Mouse (Mus musculus): Measurements from ENCODE around the gene Mpg.
"Not testable (repeated sequence)": the region's sequence is repeated elsewhere in the genome, so short reads cannot be mapped to it uniquely, and the experiment has no call there.

The Mpg gene

DNA sequence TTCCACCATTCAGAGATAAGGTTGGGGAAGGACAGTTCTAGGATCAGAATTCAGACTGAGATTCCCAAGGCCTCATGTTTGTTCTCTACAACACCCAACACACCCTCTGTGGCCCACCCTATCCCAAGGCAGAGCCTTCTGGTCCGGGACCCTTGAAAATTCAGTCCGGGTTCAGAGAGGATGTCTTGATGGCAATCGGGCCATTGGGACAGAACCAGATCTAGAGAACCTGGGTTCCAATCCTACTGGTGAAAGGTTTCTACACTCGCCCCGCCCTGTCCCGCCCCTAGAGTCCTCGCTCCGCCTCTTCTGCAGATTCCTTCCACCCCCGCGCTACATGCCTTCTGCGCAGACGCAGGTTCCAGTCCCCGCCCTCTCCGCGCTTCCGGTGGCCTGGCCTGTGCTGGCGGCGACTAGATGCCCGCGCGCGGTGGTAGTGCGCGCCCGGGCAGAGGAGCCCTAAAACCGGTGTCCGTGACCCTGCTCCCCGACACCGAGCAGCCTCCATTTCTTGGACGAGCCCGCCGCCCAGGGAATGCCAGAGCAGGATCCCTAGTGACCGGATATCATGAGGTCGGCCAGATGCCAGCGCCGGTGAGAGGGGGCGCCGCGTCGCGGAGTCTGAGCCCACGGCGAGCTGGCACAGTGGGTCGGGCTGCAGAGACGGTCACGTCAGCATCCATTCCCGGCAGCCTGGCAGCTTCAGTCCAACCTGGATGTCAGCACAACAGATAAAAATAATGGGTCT, at the start of gene Mpg:
Gene Mpg, plus strand, starts transcription at position 382 of the 748 bp plus-strand sequence.
- DNase-seq = peak; percentile 90 to 91

DNA sequence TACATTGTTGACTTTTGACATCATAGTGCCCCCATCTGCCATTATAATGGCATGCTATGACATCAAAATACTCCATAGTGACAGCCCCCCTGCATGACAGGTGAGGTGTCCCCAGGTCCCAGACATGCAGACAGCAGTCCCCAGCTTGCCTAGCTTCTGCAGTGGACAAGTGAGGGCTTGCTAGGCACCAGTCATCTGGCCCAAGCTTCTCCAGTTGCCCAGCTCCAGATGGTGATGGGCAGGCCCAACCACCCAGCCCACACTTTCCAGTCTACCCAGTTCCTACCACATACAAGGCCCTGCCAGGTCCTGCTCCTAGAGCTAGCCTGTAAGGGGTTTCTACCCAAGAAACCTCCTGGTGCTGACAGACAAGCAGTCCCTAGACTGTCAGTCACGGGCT, 47.8 kb upstream of the Mpg start:
- DNase-seq = no peak

DNA sequence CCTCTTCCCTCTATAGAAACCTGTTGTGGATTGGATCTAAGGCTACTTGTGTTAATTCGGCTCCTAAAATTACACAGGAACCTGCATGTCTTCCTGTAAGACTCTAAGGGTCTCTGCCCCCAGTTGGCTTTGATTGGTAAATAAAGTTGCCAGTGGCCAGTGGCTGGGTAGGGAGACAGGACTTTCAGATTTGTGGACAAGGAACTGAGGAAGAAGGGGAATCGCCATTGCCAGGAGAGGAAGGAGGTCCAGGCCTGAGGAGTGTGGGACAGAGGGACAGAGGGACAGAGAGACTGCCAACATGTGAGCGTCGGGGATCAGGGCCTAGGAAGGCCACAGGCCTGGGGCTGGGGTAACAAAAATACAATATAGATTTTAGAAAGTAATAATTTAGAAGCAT, 45.1 kb upstream of the Mpg start:
- no peak for DNase-seq

DNA sequence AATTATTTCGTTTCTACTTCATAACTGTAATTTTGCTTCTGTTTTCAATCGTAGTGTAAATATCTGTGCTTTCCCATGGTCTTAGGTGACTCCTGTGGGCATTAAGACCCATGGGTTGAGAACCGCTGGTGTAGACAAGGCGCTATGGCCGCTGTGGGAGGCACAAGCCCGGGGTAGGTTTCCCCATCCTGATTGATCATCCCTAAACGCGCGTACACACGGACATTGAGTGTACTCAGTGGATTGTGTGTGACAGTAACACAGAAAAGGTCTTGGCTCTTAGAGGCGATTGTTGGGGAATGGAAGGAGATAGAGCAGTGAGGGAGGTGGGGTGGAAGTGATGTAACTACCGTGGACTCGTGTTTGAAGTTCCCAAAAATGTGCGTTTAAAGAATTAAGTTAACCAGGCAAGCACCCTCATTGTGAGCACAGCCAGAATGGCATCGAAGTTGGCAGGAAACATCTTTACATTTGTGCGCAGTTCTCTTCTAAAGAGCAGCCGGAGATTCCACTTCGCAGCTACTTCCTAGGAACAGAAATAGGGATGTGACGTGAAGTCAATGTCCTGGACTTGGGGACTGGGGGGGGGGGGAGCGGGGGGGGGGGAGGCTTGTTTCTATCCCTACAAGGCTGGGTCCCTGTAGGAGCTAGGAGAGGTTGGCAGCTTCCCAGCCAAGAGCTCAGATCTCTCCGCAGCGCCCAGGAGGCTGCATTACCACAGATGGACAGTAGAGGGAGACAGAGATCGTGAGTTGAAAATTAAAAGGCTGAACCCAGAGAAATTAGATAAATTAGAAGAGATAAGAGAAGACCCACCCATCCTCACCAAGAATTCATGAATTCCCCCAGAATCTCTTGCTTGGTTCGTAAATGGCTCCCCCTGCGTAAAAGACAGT, 44.1 kb upstream of the Mpg start:
- peak; percentile 54 to 72 for DNase-seq

DNA sequence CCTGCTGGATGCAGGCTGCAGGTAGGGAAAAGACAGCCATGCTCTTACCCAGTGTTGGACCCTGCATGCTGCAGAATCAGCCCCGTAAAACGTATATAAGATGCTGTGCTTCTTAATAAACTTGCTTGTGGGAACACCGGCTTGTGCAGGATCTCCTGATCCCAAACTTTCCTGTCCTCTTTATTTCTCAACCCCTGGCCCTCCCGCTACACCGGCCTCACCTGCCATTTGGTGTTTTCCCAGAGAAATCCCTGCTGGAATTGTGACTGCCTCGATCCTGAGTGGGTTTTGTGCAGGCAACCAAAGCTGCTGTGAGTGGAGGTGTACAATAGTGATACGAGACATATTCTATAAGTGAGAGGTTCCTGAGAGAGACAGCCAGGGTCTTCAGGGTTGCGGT, 41.8 kb upstream of the Mpg start:
- no peak for DNase-seq

DNA sequence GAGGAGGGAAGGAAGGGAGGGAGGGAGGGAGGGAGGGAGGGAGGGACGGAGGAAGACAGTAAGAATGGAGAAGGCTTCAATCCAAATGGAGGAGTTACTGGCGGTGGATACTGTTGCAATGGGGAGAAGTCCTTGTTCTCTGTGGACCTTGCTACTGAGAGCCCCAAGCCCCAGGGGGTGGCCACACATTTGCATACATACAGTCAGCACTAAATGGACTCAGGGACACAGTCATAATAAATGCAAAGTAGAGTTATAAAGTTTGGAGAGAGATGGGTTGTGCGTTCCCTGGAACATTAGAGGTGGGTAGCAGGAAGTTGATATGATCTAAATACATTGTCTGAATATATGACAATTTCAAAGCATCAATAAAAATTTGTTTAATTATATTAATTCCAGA, 40.3 kb upstream of the Mpg start:
- DNase-seq = no peak

DNA sequence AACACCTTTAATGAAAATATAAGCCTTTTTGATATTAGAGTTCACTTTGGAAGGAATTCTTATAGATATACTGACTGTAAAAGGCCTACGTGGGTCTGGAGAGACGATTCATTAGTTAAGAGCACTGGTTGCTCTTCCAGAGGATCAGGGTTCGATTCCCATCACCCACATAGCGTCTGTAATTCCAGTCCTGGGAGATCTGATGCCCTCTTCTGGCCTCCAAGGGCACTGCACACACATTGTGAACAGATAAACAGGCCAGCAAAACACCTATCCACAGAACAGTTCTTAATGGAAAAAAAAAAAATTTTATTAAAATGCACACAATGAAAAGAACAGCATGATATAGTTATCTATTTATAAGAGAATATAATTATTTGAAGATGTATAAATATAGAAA, 39.0 kb upstream of the Mpg start:
- DNase-seq = no peak

DNA sequence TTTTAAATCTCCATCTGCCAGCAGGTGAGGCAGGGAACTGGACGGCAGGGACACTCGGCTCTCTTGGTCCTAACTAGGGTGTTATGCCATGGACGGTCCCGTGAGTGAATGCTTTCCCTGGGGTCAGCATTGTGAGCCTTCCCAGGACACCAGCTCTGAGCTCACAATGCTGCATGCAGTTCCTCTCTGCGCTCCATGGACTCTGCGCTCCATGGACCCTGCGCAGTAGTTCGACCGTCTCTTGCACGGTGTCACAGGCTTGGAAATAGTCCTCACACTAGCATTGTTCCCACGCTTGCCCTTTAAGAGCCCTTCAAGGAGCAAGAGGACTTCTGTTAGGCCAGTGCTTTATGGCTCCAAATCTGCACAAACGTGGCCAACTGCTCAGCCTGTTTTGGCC, 37.4 kb upstream of the Mpg start:
- DNase-seq = no peak

DNA sequence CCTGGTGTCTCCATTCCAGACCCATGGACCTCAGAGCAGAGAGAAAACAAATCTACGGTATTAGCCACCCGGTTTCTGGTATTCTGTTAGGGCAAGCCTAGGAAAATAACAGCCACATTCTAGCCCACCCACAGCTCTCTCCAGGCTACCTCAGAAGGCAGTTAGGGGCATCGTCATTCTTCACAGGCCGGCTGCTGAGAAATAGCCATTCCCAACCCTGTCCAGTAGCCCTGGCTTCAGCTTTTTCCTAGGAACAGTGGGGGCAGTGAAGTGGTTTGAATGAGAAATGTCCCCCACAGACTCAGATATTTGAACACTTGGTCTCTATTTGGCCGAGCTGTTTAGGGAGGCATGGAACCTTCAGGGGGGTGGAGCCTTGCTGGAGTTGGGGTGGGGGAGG, 36.9 kb upstream of the Mpg start:
- DNase-seq = no peak

DNA sequence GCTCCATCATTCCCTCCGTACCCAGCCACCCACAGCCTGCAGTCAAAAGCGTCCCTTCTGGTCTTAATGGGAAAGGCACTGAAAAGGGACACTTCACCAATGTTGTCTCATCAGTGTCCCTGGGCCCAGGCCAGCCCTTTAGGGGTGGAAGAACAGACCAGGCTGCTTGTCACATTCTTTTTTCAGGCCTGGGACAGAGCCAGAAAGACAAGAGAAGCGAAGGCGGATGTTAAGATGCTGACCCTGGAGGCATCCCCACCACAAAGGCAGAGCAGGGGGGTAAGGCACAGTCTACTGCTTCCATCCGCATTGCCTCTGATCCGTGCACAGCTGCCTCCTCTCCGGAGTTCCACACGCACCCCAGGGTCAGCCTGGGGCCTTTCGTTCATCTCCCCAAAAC, 36.2 kb upstream of the Mpg start:
- no peak for DNase-seq

DNA sequence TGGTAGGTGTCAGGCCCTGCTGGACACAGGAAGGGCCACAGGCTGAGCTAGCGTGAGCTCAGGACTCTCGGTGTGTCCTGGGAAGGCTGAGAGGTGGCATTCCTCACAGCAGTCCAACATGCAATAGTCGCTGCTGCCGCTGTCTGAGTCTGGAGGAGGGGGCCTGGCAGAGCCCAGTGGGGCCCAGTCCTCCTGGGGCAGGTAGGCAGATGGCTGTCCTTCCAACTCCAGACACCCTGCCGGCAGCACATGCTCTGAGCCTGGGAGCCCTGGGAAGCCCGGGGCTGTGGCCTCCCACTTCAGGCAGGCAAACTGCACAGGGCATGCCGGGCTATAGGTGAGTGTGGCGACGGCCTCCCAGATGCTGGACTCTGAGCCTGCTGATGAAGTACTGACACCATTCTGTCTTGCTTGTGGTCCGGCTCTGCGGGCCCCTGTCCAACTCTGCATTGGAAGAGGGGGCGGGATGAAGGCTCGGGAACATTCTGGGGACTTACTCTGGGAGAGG, 35.6 kb upstream of the Mpg start:
- no peak for DNase-seq

DNA sequence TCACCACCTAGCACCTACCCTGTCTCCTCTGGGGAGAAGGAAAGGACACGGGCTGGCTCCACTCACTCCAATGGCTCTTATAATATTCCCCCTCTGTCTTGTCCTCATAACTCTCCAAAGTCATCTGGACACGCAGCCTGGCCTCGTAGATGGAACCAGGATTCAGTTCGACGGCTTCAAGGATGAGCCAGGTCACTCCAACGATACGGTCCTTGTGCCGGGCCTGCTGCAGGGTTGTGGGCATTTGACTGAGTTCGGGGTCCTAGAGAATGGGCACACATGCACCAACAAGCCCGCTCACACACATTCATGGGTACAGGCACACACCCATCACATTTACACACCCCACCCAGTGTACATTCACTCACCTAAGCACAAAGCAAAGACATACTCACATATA, 33.1 kb upstream of the Mpg start:
- no peak for DNase-seq

DNA sequence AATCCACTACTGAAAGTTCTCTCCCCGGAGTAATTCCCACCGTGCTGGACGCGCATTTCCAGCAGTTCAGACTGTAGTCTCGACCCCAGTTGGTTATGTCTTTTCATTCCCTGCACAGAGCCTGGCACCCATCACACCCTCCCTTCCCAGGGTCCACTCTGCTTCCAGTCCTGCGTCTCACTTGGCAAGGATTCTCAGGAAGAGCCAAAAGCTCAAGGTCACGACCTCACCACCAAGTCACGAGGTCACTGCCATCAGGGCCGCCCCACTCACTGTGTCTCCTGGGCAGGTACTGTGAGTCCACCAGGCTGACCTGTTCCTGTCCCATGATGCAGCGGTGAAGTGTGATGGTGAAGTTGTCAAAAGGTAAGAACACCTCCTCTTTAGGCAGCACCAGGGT, 32.2 kb upstream of the Mpg start:
- no peak for DNase-seq

DNA sequence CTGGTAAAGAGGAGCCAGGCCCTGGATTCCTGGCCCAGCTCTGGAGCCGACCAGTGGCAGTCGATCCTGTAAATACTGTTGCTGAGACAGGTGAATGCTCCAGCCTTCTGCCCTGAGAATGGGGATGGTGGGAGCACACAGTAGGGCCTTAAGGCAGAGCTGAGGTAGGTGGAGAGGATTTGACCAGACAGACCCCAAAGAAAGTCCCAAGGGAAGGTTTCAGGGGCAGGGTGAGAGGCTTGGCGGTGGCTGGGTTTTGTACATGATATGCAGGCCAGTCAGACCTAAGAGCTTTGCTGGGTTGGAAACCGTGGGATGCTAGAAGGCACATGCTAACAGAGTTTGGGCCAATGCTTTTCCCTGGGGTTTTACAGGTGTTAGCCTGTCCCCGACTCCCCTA, 31.7 kb upstream of the Mpg start:
- no peak for DNase-seq

DNA sequence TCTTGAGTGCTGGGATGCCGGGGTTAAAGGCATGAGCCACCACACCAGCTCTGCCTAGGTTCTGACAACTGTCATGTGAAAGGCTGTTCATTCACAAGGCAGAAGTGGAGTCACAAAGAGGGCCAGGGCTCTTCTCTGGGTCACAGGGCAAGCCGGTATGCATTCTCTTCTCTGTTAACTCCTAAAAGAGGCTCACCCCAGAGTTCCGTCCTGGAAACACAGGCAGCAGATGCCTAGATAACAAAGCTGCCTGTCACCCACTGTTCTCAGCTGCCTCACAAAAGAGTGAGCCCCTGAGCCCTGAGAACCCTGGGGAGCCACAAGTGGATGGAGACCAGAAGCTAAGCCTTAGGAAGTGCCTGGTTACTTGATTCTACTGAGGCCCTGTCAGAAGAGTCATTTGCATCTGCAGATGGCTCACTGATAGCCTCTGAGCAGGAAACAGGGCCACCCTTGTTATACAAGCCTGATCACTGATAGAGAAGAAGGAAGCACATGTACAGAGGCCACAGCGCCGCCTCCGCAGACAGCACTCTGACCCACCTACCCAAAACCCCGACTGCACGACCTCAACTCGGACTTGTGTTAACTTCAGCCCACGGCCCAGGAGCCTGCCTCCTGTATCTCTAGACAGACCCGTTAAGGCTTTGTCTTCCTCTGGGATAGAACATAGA, 30.3 kb upstream of the Mpg start:
- peak; percentile 23 to 25 for DNase-seq

DNA sequence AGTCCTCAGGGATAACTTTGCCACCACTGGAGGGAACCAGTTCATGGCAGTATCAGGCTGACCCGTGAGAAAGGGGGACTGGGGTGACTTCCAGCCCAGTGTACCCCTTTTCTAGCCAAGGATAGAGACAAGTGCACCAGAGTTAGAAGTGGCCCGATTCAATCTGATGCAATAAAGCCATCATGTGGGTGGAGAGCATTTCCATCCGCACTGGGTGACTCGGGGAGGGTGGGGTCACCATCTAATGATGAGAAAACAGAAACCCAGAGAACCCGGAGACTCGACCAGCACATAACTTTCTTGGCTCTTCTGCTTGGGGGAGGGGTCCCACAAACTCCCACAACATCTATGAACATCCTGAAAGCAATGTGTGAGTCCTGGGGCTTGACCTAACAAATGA, 29.6 kb upstream of the Mpg start:
- no peak for DNase-seq

DNA sequence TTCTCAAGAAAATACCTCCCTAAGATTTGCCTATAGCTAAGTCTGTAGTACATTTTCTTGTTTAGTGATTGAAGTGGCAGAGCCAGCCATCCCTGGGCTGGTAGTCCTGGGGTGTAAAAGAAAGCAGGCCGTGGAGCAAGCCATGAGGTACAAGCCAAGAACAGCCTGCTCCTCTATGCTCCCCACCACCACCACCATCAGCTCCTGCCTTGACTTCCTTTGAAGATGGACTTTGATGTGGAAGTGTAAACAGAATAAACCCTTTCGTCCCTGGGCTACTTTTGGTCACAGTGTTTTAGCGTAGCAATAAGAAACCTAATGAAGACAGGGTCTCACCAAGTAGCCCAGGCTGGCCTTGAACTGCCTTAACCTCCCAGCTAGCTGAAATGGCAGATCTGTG, 28.5 kb upstream of the Mpg start:
- peak in 1 of 2 experiments; percentile 2 for DNase-seq

DNA sequence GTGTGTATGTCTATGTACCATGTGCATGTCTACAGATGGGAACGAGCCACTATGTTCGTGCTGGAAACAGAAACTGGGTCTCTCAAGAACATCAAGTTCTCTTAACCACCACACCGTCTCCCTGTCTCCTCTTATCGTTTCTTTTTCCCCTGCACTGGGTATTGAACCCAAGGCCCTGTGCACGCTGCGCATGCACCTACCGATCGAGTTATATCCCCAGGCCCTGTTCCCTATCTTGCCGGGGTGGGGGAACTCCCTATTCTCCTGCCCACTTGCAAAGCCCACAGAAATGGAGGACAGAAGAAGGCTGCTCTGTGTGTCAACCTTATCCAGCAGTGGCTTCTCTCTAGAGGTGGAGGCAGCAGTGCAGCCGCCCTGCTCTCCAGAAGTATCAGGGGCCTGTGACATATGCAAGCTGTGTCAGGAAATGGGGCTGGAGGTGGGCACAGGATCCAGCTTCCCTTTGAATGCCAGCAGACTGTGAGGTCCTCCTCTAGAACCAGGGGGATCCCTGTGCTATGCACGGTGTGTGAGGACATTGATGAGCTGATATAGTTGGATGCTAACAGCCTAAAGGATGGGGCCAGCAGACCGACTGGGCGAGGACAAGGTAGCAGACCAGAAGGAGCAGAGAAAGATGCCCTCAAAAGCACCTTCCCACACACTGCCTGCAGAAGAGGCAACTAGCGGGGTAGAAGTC, 27.9 kb upstream of the Mpg start:
- peak in 1 of 2 experiments; percentile 12 for DNase-seq

DNA sequence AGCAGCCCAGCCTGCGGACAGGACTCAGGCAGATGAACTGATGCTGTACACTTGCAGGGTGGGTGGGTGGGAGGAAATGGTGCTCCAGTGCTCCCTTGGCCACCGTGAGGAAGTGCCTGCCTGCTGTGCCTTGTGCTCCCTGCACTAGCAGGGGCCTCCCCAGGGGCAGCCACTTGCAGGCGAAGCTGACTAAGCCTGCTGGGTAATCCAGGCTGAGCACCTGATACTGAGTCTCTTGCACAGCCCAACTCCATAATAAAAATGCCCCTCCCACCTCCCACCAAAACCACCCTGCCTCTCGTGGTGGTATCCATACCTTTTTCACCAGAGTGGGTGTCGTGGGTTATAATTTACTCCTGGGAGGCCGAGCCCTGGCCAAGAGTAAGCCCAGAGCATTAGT, 27.1 kb upstream of the Mpg start:
- DNase-seq = peak; percentile 48 to 69

DNA sequence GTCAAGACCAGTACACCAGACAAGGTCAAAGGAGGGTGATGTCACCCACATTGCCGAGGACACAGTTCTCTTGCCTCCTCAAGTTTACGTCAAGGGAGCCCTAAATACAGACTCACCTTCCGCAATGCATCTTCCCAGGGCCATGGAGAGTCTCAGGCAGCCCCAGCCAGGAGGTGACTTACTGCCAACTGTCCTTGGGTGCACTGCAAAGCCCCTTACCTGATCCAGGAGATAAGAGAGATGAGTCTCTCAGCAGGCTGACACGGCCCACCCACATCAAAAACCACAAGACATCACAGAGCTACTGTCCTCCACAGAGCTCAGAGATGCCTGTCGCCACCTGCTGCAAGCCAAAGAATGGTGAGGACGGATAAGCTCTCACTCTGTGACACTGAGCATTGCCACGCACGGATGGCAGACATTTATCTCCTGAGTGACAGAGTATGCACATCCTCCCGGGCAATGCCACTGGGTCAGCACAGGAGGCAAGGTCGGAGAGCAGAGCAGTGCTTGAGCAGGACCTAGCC, 26.2 kb upstream of the Mpg start, which contains the start of gene Il9r:
Gene Il9r, minus strand, starts transcription at position 205 of the 527 bp plus-strand sequence.
- DNase-seq = peak; percentile 72 to 81

DNA sequence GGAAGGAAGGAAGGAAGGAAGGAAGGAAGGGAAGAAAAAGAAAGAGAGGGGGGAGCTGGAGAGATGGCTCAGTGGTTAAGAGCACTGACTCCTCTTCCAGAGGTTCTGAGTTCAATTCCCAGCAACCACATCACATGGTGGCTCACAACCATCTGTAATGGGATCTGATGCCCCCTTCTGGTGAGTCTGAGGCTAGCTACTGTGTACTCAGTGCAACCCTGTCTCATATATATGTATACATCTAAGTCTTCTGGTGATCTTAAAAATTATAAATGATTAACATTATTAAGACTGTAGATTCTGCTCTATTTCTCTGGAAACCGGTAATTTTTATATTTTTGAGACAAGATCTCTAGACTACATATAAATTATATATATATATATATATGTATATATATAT, 25.3 kb upstream of the Mpg start:
- not testable (repeated sequence) for DNase-seq

DNA sequence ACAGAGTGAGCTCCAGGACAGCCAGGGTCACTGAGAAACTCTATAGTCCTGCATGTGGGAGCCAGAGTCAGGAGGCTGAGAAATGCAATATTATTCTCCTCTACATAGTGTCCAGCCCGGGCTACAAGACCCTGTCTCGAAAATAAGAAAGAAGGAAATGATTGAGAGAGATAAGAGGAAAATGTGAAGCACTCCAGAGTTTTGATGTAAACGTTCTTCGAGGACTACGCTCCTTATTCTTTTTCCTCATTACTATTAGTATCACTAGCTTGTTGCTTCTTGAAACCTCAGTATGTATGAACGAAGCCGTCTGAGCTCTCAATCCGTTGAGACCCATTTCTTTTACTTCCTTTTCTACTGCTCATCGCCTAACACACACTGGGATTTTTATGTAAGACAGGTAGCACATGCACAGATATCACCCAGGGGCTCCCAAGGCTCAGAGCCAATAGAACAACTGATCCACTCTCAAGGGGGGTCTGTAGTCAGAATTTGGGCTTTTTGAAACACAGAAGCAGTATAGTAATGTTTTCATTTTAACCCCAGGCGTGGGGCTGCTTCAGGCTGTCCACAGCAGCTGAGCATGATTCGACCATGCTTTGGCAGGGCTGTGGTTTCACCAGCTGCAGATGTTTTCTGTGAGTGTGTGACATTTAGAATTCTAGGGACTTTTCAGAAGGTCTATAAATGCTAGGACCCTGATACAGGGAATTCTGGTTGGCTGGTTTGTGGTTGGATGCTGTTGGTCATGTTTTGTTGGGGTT, 24.2 kb upstream of the Mpg start:
- DNase-seq = no peak
